Mouse (Mus musculus): ENCODE results near the gene Brsk2.

DNA sequence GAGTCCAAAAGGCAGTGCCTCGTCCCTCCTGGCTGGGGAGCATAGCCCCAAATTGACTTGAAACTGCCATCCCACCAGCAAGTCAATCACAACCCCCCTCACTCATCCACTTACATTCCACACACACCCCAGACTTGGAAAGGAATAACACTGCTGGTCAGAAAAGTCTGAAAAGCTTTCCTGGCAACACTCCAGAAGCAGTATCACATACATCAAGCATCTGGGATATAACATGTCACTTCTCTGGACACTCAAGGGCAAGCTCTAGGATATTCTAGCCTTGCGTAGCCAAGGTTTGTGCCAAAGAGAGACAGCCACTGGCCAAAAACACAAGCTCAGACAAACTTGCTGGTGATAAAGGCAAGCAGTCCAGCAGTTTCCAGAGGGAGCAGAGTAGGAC is 75.6 kb downstream of the Brsk2 start:
- TF ChIP-seq CTCF (IDR thresholded peaks at IDR 0.05; ENCODE audit: low read depth) (no peak), EP300 (IDR thresholded peaks at IDR 0.05; ENCODE audit: low read depth) (no peak)
